Mouse (Mus musculus) heart, embryonic 10.5 days (tissue): ENCODE measurements around the gene Ucn. TPM values are rescaled to one million over a fixed set of nuclear protein-coding genes. Genes with fewer than 3 reads are reported as not detected.

Experiments
- DNase-seq: peaks from one replicate; pipeline ENCODE4 v3.0.0-alpha.2; 2017; ENCODE audit warnings: low spot score
- H3K27ac ChIP-seq: fragments of 300-500 bp; sonication (generic); 2 replicates; pipeline ENCODE4 v1.5.1; 2016; ENCODE audit warnings: mild to moderate bottlenecking
- H3K27me3 ChIP-seq: fragments of 300-500 bp; sonication (generic); 2 replicates; pipeline ENCODE4 v1.6.1; 2016; ENCODE audit warnings: mild to moderate bottlenecking; ENCODE audit not compliant: poor library complexity, insufficient read depth, severe bottlenecking
- H3K36me3 ChIP-seq: fragments of 300-500 bp; sonication (generic); 2 replicates; pipeline ENCODE4 v1.6.1; 2016; ENCODE audit warnings: mild to moderate bottlenecking, moderate library complexity
- H3K4me1 ChIP-seq: fragments of 300-500 bp; sonication (generic); 2 replicates; pipeline ENCODE4 v1.6.1; 2016; ENCODE audit warnings: mild to moderate bottlenecking
- H3K4me3 ChIP-seq: fragments of 300-500 bp; sonication (generic); 2 replicates; pipeline ENCODE4 v1.5.1; 2016; ENCODE audit warnings: mild to moderate bottlenecking, moderate library complexity
- H3K9me3 ChIP-seq: fragments of 300-500 bp; sonication (generic); 2 replicates; pipeline ENCODE4 v1.6.1; 2016; ENCODE audit warnings: mild to moderate bottlenecking, moderate library complexity
- WGBS: fragments of 180-500 bp; shearing (Covaris S2); methylation state at CpG from one replicate; pipeline ENCODE4 v1.1.7; 2016; 5-methylcytosine and 5-hydroxymethylcytosine counted together
- polyA plus RNA-seq: library from polyadenylated mRNA; unstranded; fragments of >200 nt; fragmentation: Nextera tagmentation; extraction: Ambion mirVana; gene quantifications from 2 replicates; pipeline ENCODE4 v1.2.1, GENCODE M21; 2016

The Ucn gene
- polyA plus RNA-seq, 1 experiment from 2014 or later: not detected

- peaks cover 38% of the 10 kb centered on the region for H3K4me1 ChIP-seq
- no peaks in the 10 kb centered on the region for H3K9me3 ChIP-seq
- under 1% methylated on average over 59 of the region's 59 CpGs for WGBS
- H3K27me3 ChIP-seq: peaks cover 98% of the 10 kb centered on the region
- H3K27ac ChIP-seq: peak overlapping the region; percentile 67
- no peaks in the 10 kb centered on the region for H3K36me3 ChIP-seq
- no peak for DNase-seq
- H3K4me3 ChIP-seq: peak overlapping the region; percentile 54
Observed at GRCm38 (mm10) chr5:31094799-31095691, 43.6 kb downstream of the Ucn start.

GRCm38 (mm10) chr5:31094100-31094798 lies 44.4 kb downstream of the Ucn start:
- no peaks in the 10 kb centered on the region for H3K9me3 ChIP-seq
- H3K27ac ChIP-seq: peak overlapping the region; percentile 67; the same call in 1 of the 2 replicates
- H3K36me3 ChIP-seq: no peaks in the 10 kb centered on the region
- H3K4me3 ChIP-seq: peak overlapping the region; percentile 54
- WGBS: 4% methylated on average over 29 of the region's 29 CpGs
- DNase-seq: no peak
- H3K4me1 ChIP-seq: peaks cover 38% of the 10 kb centered on the region
- H3K27me3 ChIP-seq: peaks cover 99% of the 10 kb centered on the region

- DNase-seq: no peak
- peaks cover 38% of the 10 kb centered on the region for H3K4me1 ChIP-seq
- peaks cover 100% of the 10 kb centered on the region for H3K27me3 ChIP-seq
- H3K27ac ChIP-seq: peak overlapping the region; percentile 13
- under 1% methylated on average over 53 of the region's 54 CpGs for WGBS
- H3K36me3 ChIP-seq: no peaks in the 10 kb centered on the region
- no peaks in the 10 kb centered on the region for H3K9me3 ChIP-seq
- peak overlapping the region; percentile 54 for H3K4me3 ChIP-seq
Observed at GRCm38 (mm10) chr5:31093151-31094041, 45.2 kb downstream of the Ucn start.

- H3K9me3 ChIP-seq: no peaks in the 10 kb centered on the region
- H3K4me1 ChIP-seq: peaks cover 38% of the 10 kb centered on the region
- WGBS: 3% methylated on average over 53 of the region's 53 CpGs
- no peak for DNase-seq
- peak overlapping the region; percentile 13 for H3K27ac ChIP-seq
- H3K4me3 ChIP-seq: peak overlapping the region; percentile 54
- H3K36me3 ChIP-seq: no peaks in the 10 kb centered on the region
- peaks cover 100% of the 10 kb centered on the region for H3K27me3 ChIP-seq
Observed at GRCm38 (mm10) chr5:31092231-31092975, 46.2 kb downstream of the Ucn start.

Other genes starting within 250 kb of the Ucn start
- 432 and 455 TPM in 2 replicates for gene Ost4, start 231.0 kb downstream of the Ucn start, polyA plus RNA-seq
- gene Emilin1, start 225.4 kb downstream of the Ucn start, polyA plus RNA-seq: 166 and 172 TPM in 2 replicates
- gene Khk, start 217.4 kb downstream of the Ucn start, polyA plus RNA-seq: 10.5 and 14.5 TPM in 2 replicates
- 5.5 and 6.0 TPM in 2 replicates for gene Cgref1, start 193.2 kb downstream of the Ucn start, polyA plus RNA-seq
- gene Preb, start 178.5 kb downstream of the Ucn start, polyA plus RNA-seq: 118 and 124 TPM in 2 replicates
- gene Tcf23, start 170.2 kb downstream of the Ucn start, polyA plus RNA-seq: 0.11 and 0.17 TPM in 2 replicates
- gene Atraid, start 90.5 kb downstream of the Ucn start, polyA plus RNA-seq: 79.7 and 87.6 TPM in 2 replicates
- 9.9 and 11.3 TPM in 2 replicates for gene Slc5a6, start 89.9 kb downstream of the Ucn start, polyA plus RNA-seq
- gene Cad, start 84.0 kb downstream of the Ucn start, polyA plus RNA-seq: 42.7 and 50.9 TPM in 2 replicates
- gene Dnajc5g, start 32.5 kb downstream of the Ucn start, polyA plus RNA-seq: not detected in 2 replicates
- gene Slc30a3, start 30.6 kb downstream of the Ucn start, polyA plus RNA-seq: 0.62 and 0.67 TPM in 2 replicates
- 17.0 and 23.8 TPM in 2 replicates for gene Trim54, start 22.1 kb downstream of the Ucn start, polyA plus RNA-seq
- gene Mpv17, start 15.4 kb upstream of the Ucn start, polyA plus RNA-seq: 77.3 and 87.3 TPM in 2 replicates
- gene Gm29609, start 41.1 kb upstream of the Ucn start, polyA plus RNA-seq: 0.77 and 1.00 TPM in 2 replicates
- gene Gtf3c2, start 41.3 kb upstream of the Ucn start, polyA plus RNA-seq: 67.1 and 81.9 TPM in 2 replicates
- 133 TPM in 2 replicates for gene Snx17, start 54.4 kb upstream of the Ucn start, polyA plus RNA-seq
- 73.4 and 77.6 TPM in 2 replicates for gene Eif2b4, start 54.6 kb upstream of the Ucn start, polyA plus RNA-seq
- gene Zfp513, start 63.5 kb upstream of the Ucn start, polyA plus RNA-seq: 7.3 and 11.0 TPM in 2 replicates
- gene Ppm1g, start 81.9 kb upstream of the Ucn start, polyA plus RNA-seq: 148 and 151 TPM in 2 replicates
- gene Nrbp1, start 102.0 kb upstream of the Ucn start, polyA plus RNA-seq: 149 and 153 TPM in 2 replicates
- gene Gm9970, start 102.4 kb upstream of the Ucn start, polyA plus RNA-seq: 0.28 TPM in 1 of 2 replicates, not detected in the other
- gene Krtcap3, start 112.9 kb upstream of the Ucn start, polyA plus RNA-seq: 10.2 and 13.1 TPM in 2 replicates
- 28.6 and 31.1 TPM in 2 replicates for gene Ift172, start 152.3 kb upstream of the Ucn start, polyA plus RNA-seq
- gene Fndc4, start 157.3 kb upstream of the Ucn start, polyA plus RNA-seq: 30.2 and 51.9 TPM in 2 replicates
- 0.15 and 0.63 TPM in 2 replicates for gene Gckr, start 158.6 kb upstream of the Ucn start, polyA plus RNA-seq